18 mouse cellular contexts compared by ENCODE assay signal in genomic region chr5:116456796-116457515, GRCm38 (mm10). TPM values are rescaled to one million over a fixed set of nuclear protein-coding genes. Genes with fewer than 3 reads are reported as not detected.
DNase-seq lines count a peak whose midpoint lies in the region; ATAC-seq and TF ChIP-seq lines count a peak whose summit lies in the region.
"Had no signal": no experiment of that assay in that cellular context is flagged by ENCODE, and none has a peak within 500 bp of the region (broad histone marks: within the 10 kb centered on the region; RNA-seq: fewer than 3 reads in every experiment).

No protein-coding gene starts in this region.

- H3K4me3 ChIP-seq in heart, embryonic 12.5 days: peak overlapping the region; percentile 34
- no peak overlapping the region for H3K4me3 ChIP-seq in heart, adult 2 months
- no peak overlapping the region for H3K4me3 ChIP-seq in kidney, postnatal 0 days (replicated peaks; ENCODE audit: low read depth, low read length)
- no peak overlapping the region for H3K4me3 ChIP-seq in embryonic facial prominence, embryonic 14.5 days (ENCODE audit: low read depth, low read length)
- H3K4me3 ChIP-seq: embryonic facial prominence, embryonic 15.5 days; liver, embryonic 15.5 days; midbrain, embryonic 15.5 days had no signal

- intact Hi-C loops in heart, adult 2 months (cut with DNase I): loop anchor here (2.0 kb wide), 1 partner anchor 70 kb away; no protein-coding TSS in a partner anchor

- no peaks in the 10 kb centered on the region for H3K9me3 ChIP-seq in heart, embryonic 12.5 days (replicated peaks)
- no peaks in the 10 kb centered on the region for H3K9me3 ChIP-seq in kidney, postnatal 0 days (replicated peaks; ENCODE audit: low read length)
- no peaks in the 10 kb centered on the region for H3K9me3 ChIP-seq in embryonic facial prominence, embryonic 14.5 days (ENCODE audit: control insufficient read depth, low read length)
- H3K9me3 ChIP-seq: embryonic facial prominence, embryonic 15.5 days; liver, embryonic 15.5 days; midbrain, embryonic 15.5 days had no signal

- H3K79me2 ChIP-seq in heart, adult 2 months (replicated peaks; ENCODE audit: control insufficient read depth, insufficient read depth, low read length): no peaks in the 10 kb centered on the region

- H3K27ac ChIP-seq in heart, embryonic 12.5 days (ENCODE audit: poor library complexity, severe bottlenecking): no peak overlapping the region
- no peak overlapping the region for H3K27ac ChIP-seq in heart, adult 2 months
- H3K27ac ChIP-seq in kidney, postnatal 0 days: no peak overlapping the region
- H3K27ac ChIP-seq in embryonic facial prominence, embryonic 14.5 days (replicated peaks; ENCODE audit: low read depth, low read length): no peak overlapping the region
- H3K27ac ChIP-seq: embryonic facial prominence, embryonic 15.5 days; liver, embryonic 15.5 days; midbrain, embryonic 15.5 days had no signal

- 0 out of 2 replicates have a peak, but pooled peaks cover 7% of the 10 kb centered on the region for H3K4me1 ChIP-seq in heart, embryonic 12.5 days (replicated peaks)
- H3K4me1 ChIP-seq in heart, adult 2 months (ENCODE audit: control insufficient read depth, insufficient read depth, low read length): no peaks in the 10 kb centered on the region
- no peaks in the 10 kb centered on the region for H3K4me1 ChIP-seq in kidney, postnatal 0 days (replicated peaks; ENCODE audit: insufficient read depth, low read length)
- 0 out of 2 replicates have a peak, but pooled peaks cover 3% of the 10 kb centered on the region for H3K4me1 ChIP-seq in embryonic facial prominence, embryonic 14.5 days (ENCODE audit: control insufficient read depth, insufficient read depth, low read length)

- no peaks in the 10 kb centered on the region for H3K36me3 ChIP-seq in heart, embryonic 12.5 days
- no peaks in the 10 kb centered on the region for H3K36me3 ChIP-seq in heart, adult 2 months (ENCODE audit: control insufficient read depth, insufficient read depth, low read length)
- H3K36me3 ChIP-seq in kidney, postnatal 0 days (ENCODE audit: insufficient read depth, low read length): no peaks in the 10 kb centered on the region
- H3K36me3 ChIP-seq in embryonic facial prominence, embryonic 14.5 days (ENCODE audit: control insufficient read depth, insufficient read depth, low read length): no peaks in the 10 kb centered on the region
- H3K36me3 ChIP-seq: embryonic facial prominence, embryonic 15.5 days; liver, embryonic 15.5 days; midbrain, embryonic 15.5 days had no signal

- no peak for TF ChIP-seq POLR2A in heart, adult 2 months (IDR thresholded peaks at IDR 0.05; ENCODE audit: insufficient read depth, low read depth, low read length)

- 24% methylated on average over 10 of the region's 10 CpGs for WGBS in heart, embryonic 12.5 days
- 37% methylated on average over 10 of the region's 10 CpGs for WGBS in heart, adult 2 months
- 31% methylated on average over 10 of the region's 10 CpGs for WGBS in kidney, postnatal 0 days
- WGBS in embryonic facial prominence, embryonic 14.5 days: 27% methylated on average over 10 of the region's 10 CpGs

- H3K9ac ChIP-seq in heart, embryonic 12.5 days: peak overlapping the region; percentile 36; the same call in 1 of the 2 replicates
- H3K9ac ChIP-seq in heart, adult 2 months (ENCODE audit: low read depth, low read length): no peak overlapping the region
- H3K9ac ChIP-seq in kidney, postnatal 0 days (ENCODE audit: low read depth, low read length): no peak overlapping the region
- no peak overlapping the region for H3K9ac ChIP-seq in embryonic facial prominence, embryonic 14.5 days (ENCODE audit: low read depth, low read length)
- H3K9ac ChIP-seq: embryonic facial prominence, embryonic 15.5 days; forebrain, postnatal 0 days; liver, embryonic 15.5 days; midbrain, embryonic 15.5 days had no signal

- 0 out of 2 replicates have a peak, but pooled peaks cover 6% of the 10 kb centered on the region for H3K27me3 ChIP-seq in heart, embryonic 12.5 days (replicated peaks)
- H3K27me3 ChIP-seq in heart, adult 2 months (ENCODE audit: control insufficient read depth, insufficient read depth, low read length): no peaks in the 10 kb centered on the region
- no peaks in the 10 kb centered on the region for H3K27me3 ChIP-seq in kidney, postnatal 0 days (ENCODE audit: insufficient read depth, low read length)
- no peaks in the 10 kb centered on the region for H3K27me3 ChIP-seq in embryonic facial prominence, embryonic 14.5 days (replicated peaks; ENCODE audit: control insufficient read depth, insufficient read depth, low read length)
- H3K27me3 ChIP-seq: embryonic facial prominence, embryonic 15.5 days; liver, embryonic 15.5 days; midbrain, embryonic 15.5 days had no signal

- DNase-seq in heart, adult 2 months: no peak
- no peak for DNase-seq in kidney, postnatal 0 days (ENCODE audit: low spot score)
- DNase-seq in kidney, adult 11 months: no peak
- peak; percentile 78 for DNase-seq in ES-CJ7 (ENCODE audit: low read depth, low spot score)
- DNase-seq in embryonic facial prominence, embryonic 14.5 days (ENCODE audit: low spot score): peak; percentile 57
- no peak for DNase-seq in urinary bladder, adult 2 months (ENCODE audit: low spot score)
- DNase-seq in spleen, adult 18-20 months: no peak
- DNase-seq: adrenal gland, postnatal 36 days; cerebellum, adult 18-20 months; forebrain, postnatal 0 days; kidney, postnatal 36 days; right cerebral cortex, postnatal 4 days had no signal

- H3K4me2 ChIP-seq in heart, embryonic 12.5 days: peak overlapping the region; percentile 45
- peak overlapping the region; percentile 12; the same call in 1 of the 2 replicates for H3K4me2 ChIP-seq in kidney, postnatal 0 days (ENCODE audit: low read length)
- no peak overlapping the region for H3K4me2 ChIP-seq in embryonic facial prominence, embryonic 14.5 days (ENCODE audit: low read depth, low read length)
- H3K4me2 ChIP-seq: embryonic facial prominence, embryonic 15.5 days; liver, embryonic 15.5 days; midbrain, embryonic 15.5 days had no signal

- no peak for TF ChIP-seq EP300 in heart, adult 2 months (IDR thresholded peaks at IDR 0.05; ENCODE audit: insufficient read depth, low read depth, low read length)

- ATAC-seq in heart, embryonic 12.5 days (ENCODE audit: insufficient number of reproducible peaks, low FRiP score): no peak
- ATAC-seq in kidney, postnatal 0 days (replicated peaks; ENCODE audit: low FRiP score, low read depth): no peak
- no peak for ATAC-seq in embryonic facial prominence, embryonic 14.5 days (ENCODE audit: low read depth)
- ATAC-seq: forebrain, postnatal 0 days; midbrain, embryonic 15.5 days had no signal

- TF ChIP-seq CTCF in heart, adult 2 months (IDR thresholded peaks at IDR 0.05): no peak
- TF ChIP-seq CTCF in kidney, postnatal 0 days (IDR thresholded peaks at IDR 0.05; ENCODE audit: low read depth): no peak

RNA-seq across cellular contexts. Expression of gene Hspb8, which starts 34.3 kb away (rescaled TPM):
- 37.7 and 37.9 TPM in 2 replicates for polyA plus RNA-seq in heart, embryonic 12.5 days (2016; fragmentation: Nextera tagmentation; extraction: Ambion mirVana)
- total RNA-seq in heart, adult 2 months (2021): 100 to 1,000 TPM; 419 to 483 TPM
- polyA plus RNA-seq in heart, adult 2 months (2012; rRNA removed): 552 and 677 TPM in 2 replicates
- polyA plus RNA-seq in kidney, postnatal 0 days (2015; fragmentation: Nextera tagmentation; extraction: Ambion mirVana): 4.3 and 5.0 TPM in 2 replicates
- polyA plus RNA-seq in embryonic facial prominence, embryonic 14.5 days (2014; fragmentation: Nextera tagmentation; extraction: Ambion mirVana): 18.4 and 27.3 TPM in 2 replicates
- 229 and 244 TPM in 2 replicates for polyA plus RNA-seq in urinary bladder, adult 2 months (2012; rRNA removed)
- total RNA-seq: granulocyte monocyte progenitor cell, adult 5-6 weeks; neutrophil, adult 5-6 weeks had no signal

Comparison
In these comparisons a context has a peak if more than half of its experiments do, and no peak if none do; other contexts are left out.
1. DNase-seq: peak in ES-CJ7 (single experiment) and embryonic facial prominence, embryonic 14.5 days (single experiment); none in heart, adult 2 months (0 of 2), kidney, postnatal 0 days (single experiment), kidney, adult 11 months (single experiment), urinary bladder, adult 2 months (single experiment) and spleen, adult 18-20 months (0 of 2).